Mouse (Mus musculus): ENCODE results near the gene Mup8. TPM values are rescaled to one million over a fixed set of nuclear protein-coding genes. Genes with fewer than 3 reads are reported as not detected.

Mup8 gene
- polyA plus RNA-seq (2017; shearing (Covaris generic)), result not detected

DNA sequence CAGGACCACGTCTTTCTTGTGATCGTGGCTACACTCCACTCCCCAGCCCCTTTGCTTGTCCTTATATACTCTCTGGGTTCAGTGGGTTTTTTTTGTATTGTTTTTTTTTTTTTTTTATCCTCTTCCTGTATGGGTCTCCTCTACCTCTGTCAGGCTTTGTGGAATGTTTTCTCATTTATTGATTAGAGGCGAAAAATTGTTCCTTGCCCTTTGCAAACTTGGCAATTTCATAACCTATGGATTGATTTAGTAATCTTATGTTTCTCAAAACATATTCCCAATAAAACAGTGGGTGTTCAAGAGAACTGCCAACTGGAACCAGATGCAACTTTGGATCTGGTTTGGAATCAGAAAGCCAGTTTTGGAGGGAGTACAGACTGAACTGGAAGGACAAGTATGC lies at the start of gene Mup8:
Gene Mup8, minus strand, starts transcription at position 101 of the 400 bp plus-strand sequence.

Other genes starting within 250 kb of the Mup8 start
- gene Mup7, start 152.1 kb downstream of the Mup8 start, polyA plus RNA-seq (2017; shearing (Covaris generic)), result not detected
- gene Mup2, start 68.3 kb downstream of the Mup8 start, polyA plus RNA-seq (2017; shearing (Covaris generic)), result not detected
- not detected for gene Mup9, start 199.4 kb upstream of the Mup8 start, polyA plus RNA-seq (2017; shearing (Covaris generic))